Mouse (Mus musculus) lung, adult 2 months (tissue): ENCODE measurements around the gene Slc2a1.

Source experiments
- CTCF ChIP-seq: fragments of 200-500 bp; IDR thresholded peaks from 2 replicates; pipeline ENCODE4 v1.5.1; 2011; ENCODE audit warnings: mild to moderate bottlenecking, low read length, control low read depth; ENCODE audit not compliant: insufficient read depth
- POLR2A ChIP-seq: fragments of 200-500 bp; IDR thresholded peaks from 2 replicates; pipeline ENCODE4 v1.6.1; 2011; ENCODE audit warnings: low read depth, mild to moderate bottlenecking, control low read depth, low read length, borderline replicate concordance; ENCODE audit errors: extremely low read depth

- TF ChIP-seq POLR2A (no peak), CTCF (no peak)
Observed at GRCm38 (mm10) chr4:119165916-119166315, 57.4 kb downstream of the Slc2a1 start.
